Mouse (Mus musculus): Measurements from ENCODE around the gene Gm2012.
"Not testable (repeated sequence)": the region's sequence is repeated elsewhere in the genome, so short reads cannot be mapped to it uniquely, and the experiment has no call there.

The Gm2012 gene

DNA sequence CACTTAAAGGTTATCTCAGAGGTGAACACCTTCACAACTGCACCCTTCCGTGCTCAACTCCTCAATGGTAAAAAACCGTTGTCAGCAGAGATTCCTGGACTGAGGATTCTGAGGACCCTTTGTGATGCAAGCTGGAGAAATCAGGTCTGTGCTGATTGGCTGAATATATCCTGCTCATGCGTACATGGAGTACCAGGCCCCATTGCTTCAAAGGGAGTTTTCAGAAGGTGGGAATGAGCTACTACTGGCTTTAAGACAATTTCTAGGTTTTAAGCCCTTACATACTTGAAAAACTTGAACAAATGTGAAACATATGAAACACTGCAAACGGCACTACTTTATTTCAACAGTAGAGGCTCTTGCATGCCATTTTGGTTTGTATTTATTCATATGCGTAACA, at the start of gene Gm2012:
Gm2012 (minus strand) TSS at position 101 of the 400 bp plus-strand sequence.
- not testable (repeated sequence) for DNase-seq (ENCODE audit: low spot score in 2 of 2)

DNA sequence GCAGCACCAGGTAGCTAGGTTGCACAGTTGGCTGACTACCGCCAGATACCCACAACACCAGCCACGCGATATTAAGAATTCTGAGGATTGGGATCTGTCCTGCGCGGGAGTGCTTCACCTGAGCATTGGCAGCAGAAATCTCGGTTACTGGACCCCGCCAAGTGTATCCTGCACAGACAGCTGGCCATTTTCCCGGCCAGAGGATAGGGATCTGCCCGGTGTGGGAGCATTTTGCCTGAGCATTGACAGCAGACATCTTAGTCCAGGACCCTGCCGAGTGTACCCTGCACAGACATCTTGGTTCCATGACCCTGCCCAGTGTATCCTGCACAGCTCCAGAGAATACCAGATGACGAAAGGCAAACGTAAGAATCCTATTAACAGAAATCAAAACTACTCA, 72.0 kb downstream of the Gm2012 start:
- DNase-seq (ENCODE audit: low spot score in 2 of 2): peak in 1 of 2 experiments; percentile 51

All from spleen, postnatal 4 days (tissue).